Mouse (Mus musculus): ENCODE data around the gene Tedc1.

Gene Tedc1

GRCm38 (mm10) chr12:113138901-113139864 is 17.0 kb upstream of the Tedc1 start:
- no peak for DNase-seq (ENCODE audit: low spot score)

- DNase-seq (ENCODE audit: low spot score): no peak
Measured at GRCm38 (mm10) chr12:113139908-113140615, 16.2 kb upstream of the Tedc1 start, which contains the start of gene Crip2. TSS of gene Crip2 (plus strand) at chr12:113140236.

GRCm38 (mm10) chr12:113140616-113141411 is 15.4 kb upstream of the Tedc1 start:
- DNase-seq (ENCODE audit: low spot score): no peak

GRCm38 (mm10) chr12:113141531-113141973 is 14.7 kb upstream of the Tedc1 start:
- no peak for DNase-seq (ENCODE audit: low spot score)

GRCm38 (mm10) chr12:113142021-113142975 is 13.9 kb upstream of the Tedc1 start:
- DNase-seq (ENCODE audit: low spot score): no peak

- DNase-seq (ENCODE audit: low spot score): no peak
Measured at GRCm38 (mm10) chr12:113143164-113143563, 13.1 kb upstream of the Tedc1 start.

GRCm38 (mm10) chr12:113144001-113144756 is 12.0 kb upstream of the Tedc1 start:
- DNase-seq (ENCODE audit: low spot score): no peak

- no peak for DNase-seq (ENCODE audit: low spot score)
Measured at GRCm38 (mm10) chr12:113144886-113145285, 11.3 kb upstream of the Tedc1 start.

- DNase-seq (ENCODE audit: low spot score): no peak
Measured at GRCm38 (mm10) chr12:113145591-113145990, 10.6 kb upstream of the Tedc1 start.

GRCm38 (mm10) chr12:113146112-113147057 is 9.8 kb upstream of the Tedc1 start, which contains the start of gene Crip1:
TSS of gene Crip1 (plus strand) at chr12:113146316.
- DNase-seq (ENCODE audit: low spot score): peak; percentile 84

- DNase-seq (ENCODE audit: low spot score): no peak
Measured at GRCm38 (mm10) chr12:113147481-113147880, 8.7 kb upstream of the Tedc1 start.

GRCm38 (mm10) chr12:113148381-113149035 is 7.7 kb upstream of the Tedc1 start:
- no peak for DNase-seq (ENCODE audit: low spot score)

GRCm38 (mm10) chr12:113149341-113149740 is 6.9 kb upstream of the Tedc1 start:
- DNase-seq (ENCODE audit: low spot score): no peak

GRCm38 (mm10) chr12:113149896-113150295 is 6.3 kb upstream of the Tedc1 start:
- DNase-seq (ENCODE audit: low spot score): no peak

GRCm38 (mm10) chr12:113150591-113150990 is 5.6 kb upstream of the Tedc1 start:
- no peak for DNase-seq (ENCODE audit: low spot score)

GRCm38 (mm10) chr12:113151046-113151445 is 5.2 kb upstream of the Tedc1 start:
- DNase-seq (ENCODE audit: low spot score): no peak

- DNase-seq (ENCODE audit: low spot score): no peak
Measured at GRCm38 (mm10) chr12:113151661-113152271, 4.5 kb upstream of the Tedc1 start.

GRCm38 (mm10) chr12:113152272-113152661 is 4.0 kb upstream of the Tedc1 start:
- DNase-seq (ENCODE audit: low spot score): no peak
